Mouse (Mus musculus) brown adipose tissue, adult 24 weeks (tissue): ENCODE data around the gene Twistnb. TPM values are rescaled to one million over a fixed set of nuclear protein-coding genes. Genes with fewer than 3 reads are reported as not detected.

ENCODE experiments used
- H3K27ac ChIP-seq: fragments of 200-500 bp; replicated peaks from 2 replicates; pipeline ENCODE4 v1.5.1; 2012; ENCODE audit warnings: low read depth, mild to moderate bottlenecking, low read length
- H3K4me1 ChIP-seq: fragments of 200-500 bp; 2 replicates; pipeline ENCODE4 v1.6.1; 2012; ENCODE audit warnings: low read length, mixed read lengths; ENCODE audit not compliant: control insufficient read depth, insufficient read depth, insufficient read length
- H3K4me3 ChIP-seq: fragments of 200-500 bp; 2 replicates; pipeline ENCODE4 v1.5.1; 2012; ENCODE audit warnings: low read depth, mild to moderate bottlenecking, low read length, moderate library complexity; ENCODE audit not compliant: insufficient read depth
- polyA plus RNA-seq: library from polyadenylated mRNA; stranded (reverse); fragments of >200 nt; gene quantifications from 2 replicates; pipeline ENCODE4 v1.2.4, GENCODE M21; 2012; ENCODE audit not compliant: missing spikeins, insufficient read depth, insufficient read length

Twistnb gene
- polyA plus RNA-seq = 4.2 and 7.3 TPM in 2 replicates

DNA sequence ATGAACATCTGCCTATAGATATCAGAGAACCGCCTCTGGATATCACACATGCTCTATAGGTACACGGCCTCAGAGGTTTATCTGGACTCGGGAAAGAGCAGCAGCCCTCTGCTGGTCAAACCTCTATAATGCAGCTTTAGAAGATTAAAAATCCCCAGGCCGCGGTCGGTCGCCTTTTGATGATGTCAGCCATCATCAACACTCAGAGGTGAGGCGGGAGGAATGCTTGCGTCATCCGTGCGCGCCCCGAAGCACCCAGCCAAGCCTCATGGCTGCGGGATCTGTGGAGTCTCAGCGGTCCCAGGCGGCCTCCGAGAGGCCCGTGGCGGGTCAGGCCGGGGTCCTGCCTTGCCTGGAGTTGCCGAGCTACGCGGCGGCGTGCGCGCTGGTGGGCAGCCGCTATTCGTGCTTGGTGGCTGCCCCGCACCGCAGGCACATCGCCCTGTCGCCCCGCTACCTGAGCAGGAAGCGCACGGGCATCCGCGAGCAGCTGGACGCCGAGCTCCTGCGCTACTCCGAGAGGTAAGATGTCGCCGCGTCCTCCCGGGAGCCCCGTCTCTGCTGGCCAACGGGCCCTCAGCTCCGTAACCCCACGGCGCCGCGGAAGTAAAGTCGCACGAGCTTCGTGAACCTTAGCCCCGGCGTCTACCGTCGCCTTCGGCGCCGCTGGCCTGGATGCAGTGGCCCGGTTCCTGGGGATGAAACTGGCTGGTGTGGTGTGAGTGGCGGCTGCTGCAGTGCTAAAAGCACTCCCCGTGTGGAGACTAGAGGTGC, at the start of gene Twistnb:
Gene Twistnb (plus strand): TSS at position 249 of the 774 bp plus-strand sequence.
- Histone ChIP-seq H3K4me1 (no peaks in the 10 kb centered on the region), H3K27ac (peak within 1 kb of the TSS; percentile 31; the same call in 1 of the 2 replicates), H3K4me3 (peak within 1 kb of the TSS; percentile 99)

DNA sequence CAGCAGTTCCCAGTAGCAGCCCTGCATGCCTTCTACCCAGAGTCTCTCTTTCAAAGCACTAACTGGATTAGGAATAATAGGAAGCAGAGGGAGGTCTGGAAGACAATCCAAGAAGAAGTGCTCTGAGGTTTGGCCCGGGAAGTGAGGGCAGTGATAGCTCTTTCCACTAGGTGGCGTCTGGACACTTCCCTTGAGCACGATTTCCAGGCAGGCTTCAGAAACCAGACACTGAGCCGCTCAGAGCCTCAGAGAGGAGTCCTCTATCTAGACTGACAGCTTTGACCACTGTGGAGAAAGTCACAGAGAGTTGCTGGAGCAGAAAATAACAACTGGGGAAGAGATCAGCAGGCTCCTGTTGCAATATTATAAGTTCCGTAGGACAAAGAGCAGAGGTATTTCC, 40.6 kb upstream of the Twistnb start:
- H3K4me1 ChIP-seq = no peaks in the 10 kb centered on the region
- H3K4me3 ChIP-seq = no peak overlapping the region
- no peak overlapping the region for H3K27ac ChIP-seq

DNA sequence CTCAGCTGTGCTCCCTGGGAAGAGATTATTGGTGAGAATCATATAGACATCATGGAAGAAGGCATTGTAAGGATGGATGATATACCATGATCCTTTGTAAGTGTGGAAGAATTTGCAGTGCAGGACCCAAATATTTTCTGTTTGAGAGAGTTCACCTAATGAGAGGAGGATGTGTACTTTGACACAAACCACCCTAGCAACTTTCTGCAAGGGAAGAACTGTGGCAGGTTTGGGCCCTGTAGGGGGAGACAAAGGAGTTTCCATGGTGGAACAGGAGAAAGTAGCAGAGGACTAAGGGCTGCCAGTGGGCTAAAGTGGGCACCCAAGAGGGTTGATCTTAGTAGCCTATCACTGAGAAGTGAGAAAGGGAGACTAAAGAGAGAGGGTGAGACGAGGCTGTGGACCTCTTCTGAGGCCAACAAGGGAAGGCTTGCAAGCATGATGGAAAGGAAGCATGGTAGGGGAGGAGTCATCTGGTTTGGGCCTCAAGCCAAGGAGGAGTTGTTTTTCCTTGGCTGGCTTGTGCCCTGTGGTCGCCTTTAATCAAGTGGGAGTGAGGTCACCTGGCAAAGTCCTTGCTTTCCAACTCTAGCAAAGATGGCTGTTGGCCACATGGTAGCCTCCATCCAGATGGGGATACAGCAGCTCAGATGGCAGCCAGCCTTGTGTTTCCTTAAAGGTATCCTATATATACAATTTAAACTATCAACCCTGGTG, 38.4 kb upstream of the Twistnb start:
- Histone ChIP-seq H3K4me1 (peaks cover 3% of the 10 kb centered on the region; the same call in 1 of the 2 replicates), H3K4me3 (no peak overlapping the region), H3K27ac (no peak overlapping the region)

DNA sequence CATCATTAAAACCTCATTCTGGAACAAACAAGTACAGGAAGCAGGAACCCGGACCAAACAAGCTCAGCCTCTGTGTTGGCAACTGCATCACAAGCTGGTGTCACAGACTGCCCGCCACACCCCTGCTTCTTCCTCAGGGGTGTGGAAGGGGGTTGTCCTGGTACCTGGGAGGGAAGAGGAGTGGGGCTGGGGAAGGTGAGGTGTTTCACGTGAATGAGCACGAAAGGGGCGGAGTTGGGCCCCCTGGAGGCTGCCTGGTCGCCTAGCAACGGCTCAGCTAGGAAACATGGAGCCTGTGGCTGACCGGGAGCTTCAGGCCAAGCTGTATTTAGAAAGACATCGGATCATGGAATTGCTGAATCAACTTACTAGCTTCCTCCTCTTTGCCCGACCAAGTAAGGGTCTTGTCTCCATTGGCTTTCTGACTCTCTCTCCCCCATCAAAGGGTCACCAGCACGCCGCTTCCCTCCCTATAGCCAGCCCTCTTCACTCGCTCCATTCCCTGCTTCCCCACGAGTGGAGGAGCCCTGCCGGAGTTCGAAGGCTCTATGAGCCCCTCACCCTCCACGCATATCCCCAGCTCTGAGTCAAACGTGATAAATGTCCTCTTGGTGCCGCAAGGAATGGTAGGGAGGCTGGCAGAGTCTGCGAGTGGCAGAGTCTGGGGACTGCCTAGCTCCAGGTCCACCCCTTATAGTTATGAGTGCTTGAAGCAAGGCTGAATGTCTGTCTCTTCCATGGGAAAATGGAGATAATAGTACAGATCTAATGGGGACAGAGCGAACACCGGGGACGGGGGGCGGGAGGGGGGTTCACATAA, 34.4 kb upstream of the Twistnb start, which contains the start of gene Efcab10:
Gene Efcab10 (plus strand): TSS at position 51 of the 820 bp plus-strand sequence.
- Histone ChIP-seq H3K27ac (no peak within 1 kb of the TSS), H3K4me3 (no peak within 1 kb of the TSS; the same call in 1 of the 2 replicates), H3K4me1 (peaks cover 3% of the 10 kb centered on the region; the same call in 1 of the 2 replicates)

DNA sequence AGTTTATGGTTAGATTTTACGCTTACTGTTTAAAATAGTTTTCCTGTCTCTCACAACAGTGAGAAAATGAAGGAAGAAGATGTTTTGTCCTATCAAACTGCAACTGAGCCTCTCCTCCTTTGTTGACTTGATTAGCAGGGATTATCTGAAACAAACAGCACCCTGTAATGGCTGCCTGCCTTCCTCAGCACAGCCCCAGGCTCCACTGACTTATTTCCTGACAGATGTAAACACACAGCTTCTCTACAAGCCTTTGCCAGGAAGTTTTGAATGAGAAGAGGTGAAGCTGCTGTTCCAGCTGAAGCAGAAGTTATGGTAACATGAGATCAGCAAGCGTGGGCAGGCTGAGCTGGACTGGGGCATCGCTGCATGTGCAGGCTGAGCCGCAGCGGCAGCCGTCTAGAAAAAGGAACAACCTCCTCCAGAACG, 26.2 kb upstream of the Twistnb start:
- H3K27ac ChIP-seq = no peak overlapping the region
- no peak overlapping the region for H3K4me3 ChIP-seq
- no peaks in the 10 kb centered on the region for H3K4me1 ChIP-seq

DNA sequence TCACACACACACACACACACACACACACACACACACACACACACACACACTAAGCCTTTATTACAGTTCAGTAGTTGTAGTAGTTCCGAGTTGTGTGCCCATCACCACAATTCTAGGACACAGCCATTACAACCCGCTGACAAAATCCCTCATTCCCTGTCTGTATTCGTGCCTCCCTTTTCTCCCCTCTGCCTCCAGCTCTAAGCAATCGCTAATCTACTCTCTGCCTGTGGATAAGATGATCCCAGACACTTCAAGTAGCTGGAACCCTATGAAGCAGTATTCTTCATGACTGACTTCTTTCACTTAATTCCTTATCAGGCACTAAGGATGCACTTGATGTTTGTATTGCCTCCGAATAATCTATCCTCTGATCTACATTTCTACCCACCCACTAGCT, 24.4 kb upstream of the Twistnb start:
- no peaks in the 10 kb centered on the region for H3K4me1 ChIP-seq
- no peak overlapping the region for H3K4me3 ChIP-seq
- H3K27ac ChIP-seq = no peak overlapping the region

- H3K27ac ChIP-seq = no peak overlapping the region
- H3K4me1 ChIP-seq = no peaks in the 10 kb centered on the region
- H3K4me3 ChIP-seq = no peak overlapping the region
Observed at GRCm38 (mm10) chr12:33405398-33406026, 23.9 kb upstream of the Twistnb start.

DNA sequence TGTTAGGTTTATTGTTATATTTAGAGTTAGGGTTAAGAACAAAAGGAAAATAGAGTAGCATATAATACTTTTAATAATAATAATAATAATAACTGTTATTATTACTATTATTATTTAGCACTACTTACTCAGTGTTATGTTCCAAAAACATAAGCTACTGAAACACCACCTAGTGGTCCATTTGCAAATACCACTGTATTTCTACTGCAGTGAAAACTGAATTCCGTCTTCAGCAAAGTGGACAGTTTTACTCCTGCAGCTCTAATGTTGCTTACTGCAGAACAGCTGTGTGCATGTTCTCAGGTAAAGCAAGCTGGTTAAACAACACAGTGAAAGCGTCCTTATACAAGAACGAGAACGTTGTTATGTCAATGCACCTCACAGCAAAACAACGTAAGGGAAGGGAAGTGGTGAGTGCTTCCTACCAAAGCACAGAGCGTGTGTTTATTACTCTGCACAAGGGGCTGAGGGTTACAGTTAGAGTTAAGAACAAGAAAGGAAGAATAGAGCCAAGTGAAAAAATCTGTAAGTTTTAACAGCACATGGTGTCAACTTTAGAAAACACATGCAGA, 17.8 kb upstream of the Twistnb start:
- Histone ChIP-seq H3K4me3 (no peak overlapping the region), H3K4me1 (no peaks in the 10 kb centered on the region), H3K27ac (no peak overlapping the region)

DNA sequence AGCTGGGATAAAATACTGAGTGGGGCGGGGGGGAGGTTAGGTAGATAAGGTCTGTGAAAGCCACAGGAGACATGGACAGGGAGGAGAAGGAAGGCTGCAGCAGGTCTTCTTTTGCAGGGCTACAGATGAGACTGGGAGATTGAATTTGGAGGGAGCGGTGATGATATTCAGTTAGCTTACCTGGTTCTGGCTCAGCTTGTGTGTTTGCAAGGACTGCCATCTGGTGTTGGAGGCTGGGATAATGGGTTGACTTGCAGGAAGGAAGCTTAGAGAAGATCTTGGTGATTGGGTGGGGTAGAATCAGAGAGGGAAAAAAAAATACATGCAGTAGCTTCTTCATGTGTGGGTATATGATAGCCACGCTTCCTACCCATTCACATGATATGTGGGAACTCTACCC, 5.1 kb upstream of the Twistnb start:
- no peak overlapping the region for H3K4me3 ChIP-seq
- no peak overlapping the region for H3K27ac ChIP-seq
- H3K4me1 ChIP-seq = no peaks in the 10 kb centered on the region

DNA sequence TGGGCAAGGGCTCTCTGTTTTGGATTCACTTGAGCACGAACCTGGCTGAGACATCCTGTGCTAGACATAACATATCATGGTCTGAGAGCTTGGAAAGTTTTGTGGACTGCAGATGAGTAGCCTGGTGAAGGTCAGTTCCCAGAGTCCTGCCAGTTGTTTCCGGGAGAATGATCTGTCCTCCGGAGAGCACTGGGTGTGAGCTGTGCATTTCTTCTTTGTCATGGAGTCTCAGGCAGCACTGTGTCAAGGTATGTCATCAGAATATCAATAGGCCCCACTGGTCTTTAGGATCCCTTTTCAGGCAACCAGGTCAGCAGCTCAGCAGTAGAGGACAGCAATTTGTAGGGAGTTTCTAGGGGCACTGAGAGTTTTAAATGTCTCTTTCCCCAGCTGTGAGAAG, 2.1 kb upstream of the Twistnb start:
- Histone ChIP-seq H3K27ac (no peak overlapping the region), H3K4me1 (no peaks in the 10 kb centered on the region), H3K4me3 (no peak overlapping the region)

GRCm38 (mm10) chr12:33427726-33428125, 1.7 kb upstream of the Twistnb start:
- no peak overlapping the region for H3K4me3 ChIP-seq
- no peaks in the 10 kb centered on the region for H3K4me1 ChIP-seq
- no peak overlapping the region for H3K27ac ChIP-seq

DNA sequence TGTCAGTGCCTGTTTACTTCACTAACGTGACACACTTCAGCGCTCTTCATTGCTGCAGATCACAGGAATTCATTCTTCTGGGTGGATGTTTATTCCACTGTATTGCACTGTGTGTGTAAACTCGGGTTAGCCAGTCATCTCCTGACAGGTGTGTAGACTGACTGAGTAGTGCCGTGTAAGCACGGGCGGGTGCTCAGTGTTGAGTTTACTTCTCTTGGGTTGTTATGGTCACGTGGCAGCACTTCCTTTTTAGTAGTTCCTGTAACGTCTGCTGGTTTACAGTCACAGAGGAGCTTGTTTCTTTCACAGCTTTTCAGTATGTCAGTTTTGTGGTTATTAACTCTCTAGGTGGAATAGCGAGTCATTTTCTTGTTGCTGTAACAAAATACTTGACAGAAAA, 4.4 kb downstream of the Twistnb start:
- no peak overlapping the region for H3K27ac ChIP-seq
- no peaks in the 10 kb centered on the region for H3K4me1 ChIP-seq
- H3K4me3 ChIP-seq = no peak overlapping the region

GRCm38 (mm10) chr12:33434758-33435157, 5.3 kb downstream of the Twistnb start:
- H3K27ac ChIP-seq = no peak overlapping the region
- no peaks in the 10 kb centered on the region for H3K4me1 ChIP-seq
- no peak overlapping the region for H3K4me3 ChIP-seq

DNA sequence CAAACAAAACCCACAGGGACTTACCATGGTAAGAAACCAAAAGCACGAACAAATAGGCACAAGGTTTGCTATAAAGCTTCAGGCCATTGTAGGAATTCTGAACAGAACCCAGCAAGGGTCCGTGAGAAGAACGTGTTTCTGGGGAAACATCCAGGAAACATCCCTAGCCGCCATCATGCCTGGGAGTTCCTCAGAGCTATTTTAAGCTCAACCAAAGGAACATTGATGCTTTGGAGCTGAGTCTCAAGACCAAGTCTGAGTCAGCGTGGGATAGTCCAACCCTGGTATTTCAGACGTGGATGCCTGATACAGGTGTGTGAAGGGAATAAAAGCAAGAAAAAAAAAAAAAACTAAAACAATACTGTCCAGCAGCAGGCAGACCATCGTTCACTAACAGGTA, 26.0 kb downstream of the Twistnb start:
- Histone ChIP-seq H3K4me3 (no peak overlapping the region), H3K4me1 (peaks cover 5% of the 10 kb centered on the region; the same call in 1 of the 2 replicates), H3K27ac (peak overlapping the region; percentile 15)
